Mouse (Mus musculus) stomach, postnatal 0 days (tissue): ENCODE measurements at regions not wholly inside any gene's neighbourhood (a gene's known extent, or its start where the extent isn't known, plus 50 kb on each side); places are given as distances from the start of the nearest gene placed in this dataset.

Experiments used
- CTCF ChIP-seq: IDR thresholded peaks from 2 replicates; pipeline ENCODE4 v1.5.1; 2016; ENCODE audit warnings: antibody characterized with exemption, low read depth, mild to moderate bottlenecking, moderate library complexity
- EP300 ChIP-seq: optimal IDR thresholded peaks from 2 replicates; pipeline ENCODE3; 2016; ENCODE audit warnings: antibody characterized with exemption

- no peak for TF ChIP-seq CTCF
- no peak for TF ChIP-seq EP300
Observed at GRCm38 (mm10) chr10:70853614-70854013, 197.8 kb upstream of the Phyhipl start.
